Comparison of ENCODE assay signal across 21 mouse cellular contexts in genomic region chr17:62579618-62580017, GRCm38 (mm10).
A peak's percentile ranks its signal among the peaks of the same experiment; 100 is the strongest.
DNase-seq lines count a peak whose midpoint lies in the region; ATAC-seq and TF ChIP-seq lines count a peak whose summit lies in the region.
"Had no signal": no experiment of that assay in that cellular context is flagged by ENCODE, and none has a peak within 500 bp of the region (broad histone marks: within the 10 kb centered on the region; RNA-seq: fewer than 3 reads in every experiment).

No protein-coding gene starts in this region.

- WGBS in forebrain, embryonic 15.5 days = 22% methylated on average over 6 of the region's 6 CpGs
- WGBS in forebrain, embryonic 10.5 days = 81% methylated on average over 6 of the region's 6 CpGs
- 40% methylated on average over 6 of the region's 6 CpGs for WGBS in embryonic facial prominence, embryonic 15.5 days
- WGBS in stomach, embryonic 14.5 days = 72% methylated on average over 6 of the region's 6 CpGs

- H3K4me2 ChIP-seq in forebrain, embryonic 15.5 days (replicated peaks) = no peak overlapping the region
- H3K4me2 ChIP-seq in embryonic facial prominence, embryonic 15.5 days (replicated peaks) = peak overlapping the region; percentile 18; the same call in 1 of the 2 replicates
- peak overlapping the region; percentile 23; the same call in 1 of the 2 replicates for H3K4me2 ChIP-seq in stomach, embryonic 14.5 days (replicated peaks; ENCODE audit: low read depth, low read length)
- H3K4me2 ChIP-seq: embryonic facial prominence, embryonic 12.5 days; hindbrain, embryonic 13.5 days; intestine, embryonic 15.5 days had no signal

- intact Hi-C loops in heart, postnatal 36 days (cut with DNase I) = no loop called here
- intact Hi-C loops in left cerebral cortex, adult 2 months (cut with DNase I) = loop anchor here (5.0 kb wide), 1 partner anchor 107 kb away; no protein-coding TSS in a partner anchor

- TF ChIP-seq CTCF in left cerebral cortex, adult 2 months (IDR thresholded peaks at IDR 0.05) = no peak

- DNase-seq in forebrain, embryonic 10.5 days (ENCODE audit: extremely low spot score, low spot score) = no peak
- no peak for DNase-seq in heart, postnatal 36 days
- DNase-seq in cerebellum, adult 11 months = no peak
- no peak for DNase-seq in left cerebral cortex, adult 2 months (ENCODE audit: extremely low spot score in 1 of 2, low spot score in 2 of 2)
- DNase-seq: adrenal gland, adult 2 months; adrenal gland, postnatal 25 days; cerebellum, adult 8-10 months; cerebellum, postnatal 14 days; embryo, embryonic 11 days; gastrocnemius, adult 2 months; gastrocnemius, postnatal 25 days; heart, postnatal 10 days; kidney, adult 2 months had no signal

- H3K27me3 ChIP-seq in forebrain, embryonic 15.5 days = no peaks in the 10 kb centered on the region
- H3K27me3 ChIP-seq in forebrain, embryonic 10.5 days (ENCODE audit: poor library complexity, severe bottlenecking) = no peaks in the 10 kb centered on the region
- no peaks in the 10 kb centered on the region for H3K27me3 ChIP-seq in embryonic facial prominence, embryonic 15.5 days
- H3K27me3 ChIP-seq in stomach, embryonic 14.5 days (ENCODE audit: control insufficient read depth, insufficient read depth, low read length) = no peaks in the 10 kb centered on the region
- H3K27me3 ChIP-seq: embryonic facial prominence, embryonic 12.5 days; hindbrain, embryonic 13.5 days; intestine, embryonic 15.5 days had no signal

- H3K4me3 ChIP-seq in forebrain, embryonic 15.5 days = no peak overlapping the region
- no peak overlapping the region for H3K4me3 ChIP-seq in forebrain, embryonic 10.5 days
- no peak overlapping the region for H3K4me3 ChIP-seq in embryonic facial prominence, embryonic 15.5 days (replicated peaks)
- H3K4me3 ChIP-seq in stomach, embryonic 14.5 days (ENCODE audit: low read depth, low read length) = no peak overlapping the region
- H3K4me3 ChIP-seq in left cerebral cortex, adult 2 months = no peak overlapping the region
- H3K4me3 ChIP-seq: embryonic facial prominence, embryonic 12.5 days; erythroblast, embryonic 14.5 days; gastrocnemius, adult 2 months; hindbrain, embryonic 13.5 days; intestine, embryonic 15.5 days had no signal

- H3K27ac ChIP-seq in forebrain, embryonic 15.5 days (replicated peaks) = peak overlapping the region; percentile 46; the same call in 1 of the 2 replicates
- H3K27ac ChIP-seq in forebrain, embryonic 10.5 days = no peak overlapping the region
- H3K27ac ChIP-seq in embryonic facial prominence, embryonic 15.5 days (replicated peaks) = 0 out of 2 replicates have a peak overlapping the region, but pooled peaks have one; percentile 0
- 0 out of 2 replicates have a peak overlapping the region, but pooled peaks have one; percentile 33 for H3K27ac ChIP-seq in stomach, embryonic 14.5 days (ENCODE audit: low read length)
- no peak overlapping the region for H3K27ac ChIP-seq in left cerebral cortex, adult 2 months
- H3K27ac ChIP-seq: embryonic facial prominence, embryonic 12.5 days; gastrocnemius, adult 2 months; hindbrain, embryonic 13.5 days; hindbrain, postnatal 0 days; intestine, embryonic 15.5 days had no signal

- ATAC-seq in forebrain, embryonic 15.5 days (replicated peaks) = 0 out of 2 replicates have a peak, but pooled peaks have one; percentile 32
- no peak; the same call in 1 of the 2 replicates for ATAC-seq in embryonic facial prominence, embryonic 15.5 days (ENCODE audit: insufficient number of reproducible peaks, low FRiP score, low TSS enrichment, low read depth)
- no peak for ATAC-seq in stomach, embryonic 14.5 days (ENCODE audit: insufficient number of reproducible peaks, insufficient read depth, low FRiP score, low read depth)
- ATAC-seq: hindbrain, postnatal 0 days; intestine, embryonic 15.5 days had no signal

- H3K4me1 ChIP-seq in forebrain, embryonic 15.5 days = peaks cover 7% of the 10 kb centered on the region; the same call in 1 of the 2 replicates
- no peaks in the 10 kb centered on the region for H3K4me1 ChIP-seq in forebrain, embryonic 10.5 days
- 0 out of 2 replicates have a peak, but pooled peaks cover 7% of the 10 kb centered on the region for H3K4me1 ChIP-seq in embryonic facial prominence, embryonic 15.5 days
- H3K4me1 ChIP-seq in stomach, embryonic 14.5 days (ENCODE audit: control insufficient read depth, insufficient read depth, low read length) = no peaks in the 10 kb centered on the region
- H3K4me1 ChIP-seq: hindbrain, embryonic 13.5 days; intestine, embryonic 15.5 days had no signal

- no peaks in the 10 kb centered on the region for H3K9me3 ChIP-seq in forebrain, embryonic 15.5 days
- no peaks in the 10 kb centered on the region for H3K9me3 ChIP-seq in forebrain, embryonic 10.5 days
- H3K9me3 ChIP-seq in embryonic facial prominence, embryonic 15.5 days (replicated peaks) = no peaks in the 10 kb centered on the region
- peaks cover 2% of the 10 kb centered on the region; the same call in 1 of the 2 replicates for H3K9me3 ChIP-seq in stomach, embryonic 14.5 days (ENCODE audit: control insufficient read depth, low read depth, low read length)
- H3K9me3 ChIP-seq: hindbrain, embryonic 13.5 days; intestine, embryonic 15.5 days had no signal

- no peaks in the 10 kb centered on the region for H3K36me3 ChIP-seq in forebrain, embryonic 15.5 days
- H3K36me3 ChIP-seq in forebrain, embryonic 10.5 days (replicated peaks) = no peaks in the 10 kb centered on the region
- H3K36me3 ChIP-seq in embryonic facial prominence, embryonic 15.5 days = no peaks in the 10 kb centered on the region
- H3K36me3 ChIP-seq in stomach, embryonic 14.5 days (ENCODE audit: control insufficient read depth, insufficient read depth, low read length) = no peaks in the 10 kb centered on the region
- H3K36me3 ChIP-seq: embryonic facial prominence, embryonic 12.5 days; hindbrain, embryonic 13.5 days; intestine, embryonic 15.5 days had no signal

- no peak overlapping the region for H3K9ac ChIP-seq in forebrain, embryonic 15.5 days (replicated peaks)
- H3K9ac ChIP-seq in embryonic facial prominence, embryonic 15.5 days = no peak overlapping the region
- no peak overlapping the region for H3K9ac ChIP-seq in stomach, embryonic 14.5 days (replicated peaks; ENCODE audit: low read depth, low read length)
- H3K9ac ChIP-seq: embryonic facial prominence, embryonic 12.5 days; hindbrain, embryonic 13.5 days; intestine, embryonic 15.5 days had no signal

Comparison
In these comparisons a context has a peak if more than half of its experiments do, and no peak if none do; other contexts are left out.
1. H3K27ac ChIP-seq: peak in forebrain, embryonic 15.5 days (single experiment), embryonic facial prominence, embryonic 15.5 days (single experiment) and stomach, embryonic 14.5 days (single experiment); none in forebrain, embryonic 10.5 days (single experiment) and left cerebral cortex, adult 2 months (single experiment).